Mouse (Mus musculus): ENCODE data around the gene Rcc2.

Gene Rcc2

GRCm38 (mm10) chr4:140700269-140701018 is at the start of gene Rcc2:
TSS of gene Rcc2 (plus strand) at chr4:140700541.
- DNase-seq = no peak

GRCm38 (mm10) chr4:140653835-140654583 is 46.3 kb upstream of the Rcc2 start:
- no peak for DNase-seq

- DNase-seq = no peak
Measured at GRCm38 (mm10) chr4:140654798-140655197, 45.5 kb upstream of the Rcc2 start.

- no peak for DNase-seq
Measured at GRCm38 (mm10) chr4:140656529-140656928, 43.8 kb upstream of the Rcc2 start.

- DNase-seq = peak; percentile 99
Measured at GRCm38 (mm10) chr4:140657681-140658575, 42.4 kb upstream of the Rcc2 start.

- DNase-seq = no peak
Measured at GRCm38 (mm10) chr4:140661406-140662022, 38.8 kb upstream of the Rcc2 start.

GRCm38 (mm10) chr4:140662453-140662852 is 37.9 kb upstream of the Rcc2 start:
- peak; percentile 95 for DNase-seq

- peak; percentile 91 for DNase-seq
Measured at GRCm38 (mm10) chr4:140662882-140663585, 37.3 kb upstream of the Rcc2 start.

GRCm38 (mm10) chr4:140665053-140665452 is 35.3 kb upstream of the Rcc2 start:
- DNase-seq = no peak

- no peak for DNase-seq
Measured at GRCm38 (mm10) chr4:140665760-140666159, 34.6 kb upstream of the Rcc2 start, which contains the start of gene Arhgef10l. TSS of gene Arhgef10l (minus strand) at chr4:140666012.

- no peak for DNase-seq
Measured at GRCm38 (mm10) chr4:140667802-140668201, 32.5 kb upstream of the Rcc2 start.

GRCm38 (mm10) chr4:140673527-140674264 is 26.6 kb upstream of the Rcc2 start:
- DNase-seq = peak; percentile 91

GRCm38 (mm10) chr4:140674345-140674926 is 25.9 kb upstream of the Rcc2 start:
- DNase-seq = peak; percentile 96

- DNase-seq = no peak
Measured at GRCm38 (mm10) chr4:140679038-140679437, 21.3 kb upstream of the Rcc2 start.

GRCm38 (mm10) chr4:140679723-140680380 is 20.5 kb upstream of the Rcc2 start:
- DNase-seq = peak; percentile 97

- DNase-seq = no peak
Measured at GRCm38 (mm10) chr4:140680731-140681397, 19.5 kb upstream of the Rcc2 start.

- DNase-seq = no peak
Measured at GRCm38 (mm10) chr4:140683608-140684007, 16.7 kb upstream of the Rcc2 start.

GRCm38 (mm10) chr4:140684141-140684871 is 16.0 kb upstream of the Rcc2 start:
- peak; percentile 98 for DNase-seq

GRCm38 (mm10) chr4:140684881-140685303 is 15.4 kb upstream of the Rcc2 start:
- DNase-seq = no peak

Data from heart, adult 11 months (tissue).